Mouse (Mus musculus) cortical plate, adult 2 months (tissue): ENCODE data around the gene Ghr. TPM values are rescaled to one million over a fixed set of nuclear protein-coding genes. Genes with fewer than 3 reads are reported as not detected.

ENCODE experiments used
- H3K27ac ChIP-seq: fragments of 200-500 bp; 2 replicates; pipeline ENCODE4 v1.5.1; 2012; ENCODE audit warnings: low read length, control low read depth, inconsistent platforms; ENCODE audit not compliant: insufficient read depth
- H3K4me1 ChIP-seq: fragments of 200-500 bp; 2 replicates; pipeline ENCODE4 v1.6.1; 2011; ENCODE audit warnings: low read length; ENCODE audit not compliant: control insufficient read depth, insufficient read depth
- H3K4me3 ChIP-seq: fragments of 200-500 bp; 2 replicates; pipeline ENCODE4 v1.5.1; 2011; ENCODE audit warnings: mild to moderate bottlenecking, low read length, control low read depth; ENCODE audit not compliant: insufficient read depth
- CTCF ChIP-seq: fragments of 200-500 bp; IDR thresholded peaks from 2 replicates; pipeline ENCODE4 v1.5.1; 2011; ENCODE audit warnings: mild to moderate bottlenecking, control low read depth, low read length; ENCODE audit not compliant: insufficient read depth; ENCODE audit errors: extremely low read depth
- POLR2A ChIP-seq: fragments of 200-500 bp; IDR thresholded peaks from 2 replicates; pipeline ENCODE4 v1.6.1; 2011; ENCODE audit warnings: mild to moderate bottlenecking, low read length, control low read depth; ENCODE audit not compliant: insufficient read depth; ENCODE audit errors: extremely low read depth
- polyA plus RNA-seq: library from polyadenylated mRNA; depleted of rRNA; stranded (reverse); fragments of >200 nt; gene quantifications from 2 replicates; pipeline ENCODE4 v1.2.3, GENCODE M21; 2012

Ghr gene
- polyA plus RNA-seq, 1 experiment = 8.4 TPM

- Histone ChIP-seq H3K4me3 (no peak overlapping the region), H3K27ac (no peak overlapping the region), H3K4me1 (no peaks in the 10 kb centered on the region)
- no peak for TF ChIP-seq POLR2A
- no peak for TF ChIP-seq CTCF
Observed at GRCm38 (mm10) chr15:3544289-3544688, 39.0 kb downstream of the Ghr start.

- no peak for TF ChIP-seq POLR2A
- no peak for TF ChIP-seq CTCF
- Histone ChIP-seq H3K4me3 (no peak overlapping the region), H3K4me1 (no peaks in the 10 kb centered on the region), H3K27ac (no peak overlapping the region)
Observed at GRCm38 (mm10) chr15:3536309-3536900, 46.9 kb downstream of the Ghr start.

GRCm38 (mm10) chr15:3514027-3514426 is 69.3 kb downstream of the Ghr start:
- Histone ChIP-seq H3K4me3 (no peak overlapping the region), H3K27ac (no peak overlapping the region), H3K4me1 (no peaks in the 10 kb centered on the region)
- TF ChIP-seq POLR2A (no peak), CTCF (no peak)

- no peaks in the 10 kb centered on the region for H3K4me1 ChIP-seq
- H3K4me3 ChIP-seq = no peak overlapping the region
- TF ChIP-seq POLR2A (no peak), CTCF (no peak)
- H3K27ac ChIP-seq = no peak overlapping the region
Observed at GRCm38 (mm10) chr15:3512380-3512779, 70.9 kb downstream of the Ghr start.

GRCm38 (mm10) chr15:3511639-3512171 is 71.6 kb downstream of the Ghr start:
- no peak overlapping the region for H3K27ac ChIP-seq
- no peaks in the 10 kb centered on the region for H3K4me1 ChIP-seq
- TF ChIP-seq POLR2A (no peak), CTCF (no peak)
- no peak overlapping the region for H3K4me3 ChIP-seq

- TF ChIP-seq CTCF (no peak), POLR2A (no peak)
- H3K4me1 ChIP-seq = no peaks in the 10 kb centered on the region
- no peak overlapping the region for H3K4me3 ChIP-seq
- H3K27ac ChIP-seq = no peak overlapping the region
Observed at GRCm38 (mm10) chr15:3509089-3509488, 74.2 kb downstream of the Ghr start.

GRCm38 (mm10) chr15:3507329-3507728 is 76.0 kb downstream of the Ghr start:
- TF ChIP-seq CTCF (no peak), POLR2A (no peak)
- H3K27ac ChIP-seq = no peak overlapping the region
- no peak overlapping the region for H3K4me3 ChIP-seq
- no peaks in the 10 kb centered on the region for H3K4me1 ChIP-seq

- no peaks in the 10 kb centered on the region for H3K4me1 ChIP-seq
- TF ChIP-seq POLR2A (no peak), CTCF (no peak)
- H3K27ac ChIP-seq = no peak overlapping the region
- H3K4me3 ChIP-seq = no peak overlapping the region
Observed at GRCm38 (mm10) chr15:3504700-3505099, 78.6 kb downstream of the Ghr start.

- no peak for TF ChIP-seq POLR2A
- no peak for TF ChIP-seq CTCF
- no peaks in the 10 kb centered on the region for H3K4me1 ChIP-seq
- H3K4me3 ChIP-seq = no peak overlapping the region
- no peak overlapping the region for H3K27ac ChIP-seq
Observed at GRCm38 (mm10) chr15:3501683-3502082, 81.6 kb downstream of the Ghr start.

- TF ChIP-seq POLR2A = no peak
- TF ChIP-seq CTCF = no peak
- Histone ChIP-seq H3K4me3 (no peak overlapping the region), H3K27ac (no peak overlapping the region), H3K4me1 (no peaks in the 10 kb centered on the region)
Observed at GRCm38 (mm10) chr15:3499020-3499419, 84.3 kb downstream of the Ghr start.
